Mouse (Mus musculus) small intestine, adult 2 months (tissue): ENCODE measurements at regions not wholly inside any gene's neighbourhood (a gene's known extent, or its start where the extent isn't known, plus 50 kb on each side); places are given as distances from the start of the nearest gene placed in this dataset.

Experiments
- CTCF ChIP-seq: fragments of 200-500 bp; IDR thresholded peaks from 2 replicates; pipeline ENCODE4 v1.5.1; 2012; ENCODE audit warnings: low read depth, mild to moderate bottlenecking, control low read depth, inconsistent platforms, low read length, moderate library complexity, mixed read lengths; ENCODE audit not compliant: insufficient replicate concordance, insufficient read length; ENCODE audit errors: extremely low read depth
- POLR2A ChIP-seq: fragments of 200-500 bp; IDR thresholded peaks from 2 replicates; pipeline ENCODE4 v1.6.1; 2012; ENCODE audit warnings: low read depth, mild to moderate bottlenecking, control low read depth, inconsistent platforms, low read length, moderate library complexity

GRCm38 (mm10) chr10:98744246-98744645 is 170.0 kb upstream of the Atp2b1 start:
- TF ChIP-seq POLR2A (no peak), CTCF (no peak)
